Mouse (Mus musculus) layer of hippocampus, adult 8-10 months (tissue): ENCODE results near the gene Tedc1. TPM values are rescaled to one million over a fixed set of nuclear protein-coding genes. Genes with fewer than 3 reads are reported as not detected.
A peak's percentile ranks its signal among the peaks of the same experiment; 100 is the strongest.

ENCODE experiments used
- DNase-seq, 2 experiments: peaks; one replicate each; pipeline ENCODE4 v3.0.0; 2022; ENCODE audit warnings: low spot score in 2 of 2
- total RNA-seq, 4 experiments: library from RNA; stranded (reverse); gene quantifications; 2 replicates each; pipeline ENCODE4 v1.2.4; 2022

Tedc1 gene
- total RNA-seq, 4 experiments from 2014 or later, result 1.2 to 2.2 (median 1.4) TPM

GRCm38 (mm10) chr12:113138901-113139864 is 17.0 kb upstream of the Tedc1 start:
- DNase-seq, result no peak

DNA sequence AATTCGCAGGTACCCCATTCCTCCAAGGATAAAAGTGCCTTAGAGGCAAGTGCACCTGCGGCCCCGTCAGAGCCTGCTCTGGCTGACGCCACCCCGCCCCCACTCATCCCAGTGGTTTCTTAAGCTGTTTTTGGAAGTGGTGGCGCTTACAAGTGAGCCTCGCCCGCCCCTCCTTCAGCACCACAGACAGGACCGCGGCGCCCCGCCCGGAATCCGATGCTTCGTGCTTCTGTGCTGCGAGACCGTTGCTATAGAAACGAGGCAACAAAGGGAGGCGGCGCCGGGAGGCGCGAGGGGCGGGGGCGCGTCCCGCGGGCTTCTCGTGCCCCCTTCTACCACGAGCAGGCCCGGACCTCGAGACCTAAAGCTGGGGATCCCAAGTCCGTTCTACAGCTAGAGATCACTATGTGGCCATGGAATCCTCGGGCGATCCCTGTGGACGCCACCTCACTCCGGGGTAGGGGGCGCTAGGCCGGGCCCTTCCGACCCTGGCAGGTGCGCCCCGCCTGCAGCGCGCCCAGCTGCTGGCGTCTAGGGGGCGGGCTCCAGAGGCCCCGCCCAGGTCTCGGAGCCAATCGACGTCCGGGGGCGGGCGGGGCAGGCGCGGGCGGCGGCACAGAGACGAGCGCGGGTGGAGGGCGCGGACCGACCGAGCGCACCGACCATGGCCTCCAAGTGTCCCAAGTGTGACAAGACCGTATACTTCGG is 16.2 kb upstream of the Tedc1 start, which contains the start of gene Crip2:
Crip2 (plus strand) TSS at position 329 of the 708 bp plus-strand sequence.
- peak; percentile 90 to 91 for DNase-seq

DNA sequence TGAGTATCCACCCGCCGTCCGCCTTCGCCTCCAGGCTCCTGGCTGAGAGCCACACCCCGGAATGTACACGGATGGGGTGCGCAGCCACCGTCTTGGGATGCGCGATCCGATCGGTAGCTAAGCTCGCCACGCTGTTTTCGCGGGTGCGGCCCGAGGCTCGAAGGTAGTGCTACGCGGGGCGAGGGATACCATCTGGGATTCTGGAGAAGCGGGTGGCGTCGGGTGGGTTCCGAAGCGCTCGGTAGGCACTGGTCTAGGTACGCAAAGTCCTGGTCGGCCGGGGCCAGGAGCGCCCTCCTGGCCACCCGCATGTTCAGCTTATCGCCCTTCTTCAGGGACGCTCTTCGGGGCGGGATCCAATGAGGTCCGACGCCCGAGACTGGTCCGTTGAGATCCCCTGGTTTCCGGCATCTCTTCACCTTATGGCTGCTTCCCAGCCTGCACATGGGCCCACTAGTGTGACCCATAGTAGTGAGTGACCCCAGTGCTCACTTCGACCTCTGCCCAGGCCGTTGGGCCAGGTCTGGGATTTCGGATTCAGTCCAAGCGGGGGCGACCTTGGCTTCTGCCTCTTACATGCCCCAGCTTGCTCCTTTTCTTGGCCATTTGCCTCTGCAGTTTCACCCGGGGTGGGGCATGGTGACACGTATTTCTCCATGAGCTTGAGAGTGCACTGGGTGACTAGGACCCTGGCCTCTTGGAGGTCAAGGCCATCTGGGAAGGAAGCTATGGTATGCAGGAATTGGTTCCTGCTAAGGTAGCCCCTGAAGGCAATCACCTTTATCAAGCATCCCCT is 15.4 kb upstream of the Tedc1 start:
- DNase-seq, result peak in 1 of 2 experiments; percentile 39

DNA sequence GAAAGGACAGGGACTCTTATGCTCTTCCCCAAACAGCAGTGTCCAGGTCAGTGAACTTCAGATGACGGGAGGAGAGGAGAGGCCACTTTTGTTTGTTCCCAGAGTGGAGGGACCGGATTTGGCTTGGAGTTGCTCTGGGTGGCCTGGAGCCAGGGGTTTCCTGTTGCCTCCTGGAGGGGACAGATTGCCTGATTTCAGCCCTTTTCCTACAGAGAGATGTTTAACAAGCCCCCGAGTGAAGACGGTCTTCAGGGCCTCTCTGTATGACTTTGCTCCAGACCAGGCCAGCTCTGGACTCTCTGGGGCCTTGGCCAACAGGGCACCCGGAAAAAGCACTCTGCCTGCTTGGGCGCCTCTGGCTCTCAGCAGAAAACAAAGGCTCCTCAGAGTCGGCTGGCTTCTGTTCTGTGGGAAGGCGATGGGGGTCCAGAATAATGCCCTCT is 14.7 kb upstream of the Tedc1 start:
- DNase-seq, result no peak

DNA sequence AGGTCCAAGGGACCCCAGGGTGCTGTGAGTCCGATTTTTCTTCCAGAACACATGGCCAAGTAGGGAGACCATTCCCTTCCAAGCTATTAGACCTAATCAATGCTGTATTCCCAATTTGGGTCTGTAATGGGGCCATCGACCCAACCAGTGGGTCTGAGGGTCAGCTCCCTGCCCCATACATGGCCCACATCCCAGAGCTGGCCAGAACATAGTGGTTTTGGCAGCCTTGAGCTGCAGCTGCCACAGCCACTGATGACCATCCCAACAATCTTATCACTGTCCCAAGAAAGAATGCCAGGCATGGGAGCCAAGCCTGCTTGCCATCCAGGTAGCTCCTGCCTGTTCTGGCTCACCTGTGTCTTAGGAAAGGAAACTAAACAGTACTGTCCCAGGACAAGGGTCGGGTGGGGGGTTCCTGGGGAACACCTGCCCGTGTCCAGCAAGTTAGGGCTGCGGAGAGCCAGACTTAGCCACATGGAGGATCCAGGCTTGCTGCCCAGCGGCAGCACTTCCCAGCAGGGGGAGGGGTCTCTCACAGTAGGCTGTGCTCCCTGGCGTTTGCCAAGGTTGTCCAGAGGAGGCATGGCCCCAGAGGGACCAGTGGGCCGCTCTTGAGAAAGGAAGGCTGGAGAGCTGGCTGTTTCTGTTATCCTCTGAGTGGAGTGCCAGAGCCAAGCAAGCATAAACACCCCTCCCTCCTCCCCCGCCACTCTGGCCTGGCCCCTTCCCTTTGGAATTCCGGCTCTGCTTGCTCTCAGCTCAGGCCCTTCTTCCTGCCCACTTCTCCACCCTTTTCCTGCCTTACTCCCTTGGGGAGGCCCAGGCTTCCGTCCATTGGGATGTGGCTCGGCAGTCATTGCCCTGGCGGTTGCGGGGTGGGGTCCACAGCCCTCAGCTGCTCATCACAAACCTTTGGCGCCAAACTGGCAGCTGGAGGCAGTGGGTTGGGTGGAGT is 13.9 kb upstream of the Tedc1 start:
- DNase-seq, result peak; percentile 63 to 77

DNA sequence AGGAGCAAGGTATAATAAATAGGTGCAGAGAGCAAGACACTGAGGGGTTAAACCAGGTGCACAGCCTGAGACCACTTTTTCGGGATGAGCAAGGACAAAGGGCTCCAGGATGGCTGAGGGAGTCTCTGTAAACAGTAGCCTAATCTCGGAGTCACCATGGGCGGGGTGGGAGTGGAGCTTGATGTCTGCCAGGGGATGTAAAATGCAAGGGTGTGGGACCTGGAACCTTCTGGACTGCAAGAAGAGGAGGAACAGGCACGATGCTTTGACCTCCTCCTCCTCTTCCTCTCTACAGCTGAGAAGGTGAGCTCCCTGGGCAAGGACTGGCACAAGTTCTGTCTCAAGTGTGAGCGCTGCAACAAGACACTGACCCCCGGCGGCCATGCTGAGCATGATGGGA is 13.1 kb upstream of the Tedc1 start:
- DNase-seq, result no peak

DNA sequence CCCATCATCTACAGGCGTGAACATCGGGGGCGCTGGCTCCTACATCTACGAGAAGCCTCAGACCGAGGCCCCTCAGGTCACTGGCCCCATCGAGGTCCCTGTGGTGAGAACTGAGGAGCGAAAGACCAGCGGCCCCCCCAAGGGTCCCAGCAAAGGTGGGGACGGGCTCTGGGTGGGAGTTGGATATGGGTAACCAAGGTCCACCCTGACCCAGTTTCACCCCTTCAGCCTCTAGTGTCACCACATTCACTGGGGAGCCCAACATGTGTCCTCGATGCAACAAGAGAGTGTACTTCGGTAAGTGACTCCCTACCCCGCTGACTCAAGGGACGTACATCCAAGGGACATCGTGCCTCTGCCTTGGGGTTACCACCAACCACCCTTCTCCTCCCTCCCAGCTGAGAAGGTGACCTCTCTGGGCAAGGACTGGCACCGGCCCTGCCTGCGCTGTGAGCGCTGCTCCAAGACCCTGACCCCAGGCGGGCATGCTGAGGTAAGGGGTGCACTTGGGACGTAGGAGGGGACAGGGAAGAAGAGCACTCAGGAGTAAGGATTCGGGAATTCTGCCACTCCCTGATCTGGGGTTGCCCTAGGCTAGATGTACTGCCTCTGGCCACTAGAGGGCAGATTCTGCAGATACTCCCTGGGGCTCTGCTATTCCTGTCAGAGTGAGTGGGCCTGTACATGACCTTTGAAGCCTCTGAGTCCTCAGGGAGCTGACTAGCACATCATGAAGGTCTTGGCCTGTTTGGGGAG is 12.0 kb upstream of the Tedc1 start:
- peak in 1 of 2 experiments; percentile 46 for DNase-seq

GRCm38 (mm10) chr12:113144886-113145285 is 11.3 kb upstream of the Tedc1 start:
- DNase-seq, result no peak

- no peak for DNase-seq
Observed at GRCm38 (mm10) chr12:113145591-113145990, 10.6 kb upstream of the Tedc1 start.

DNA sequence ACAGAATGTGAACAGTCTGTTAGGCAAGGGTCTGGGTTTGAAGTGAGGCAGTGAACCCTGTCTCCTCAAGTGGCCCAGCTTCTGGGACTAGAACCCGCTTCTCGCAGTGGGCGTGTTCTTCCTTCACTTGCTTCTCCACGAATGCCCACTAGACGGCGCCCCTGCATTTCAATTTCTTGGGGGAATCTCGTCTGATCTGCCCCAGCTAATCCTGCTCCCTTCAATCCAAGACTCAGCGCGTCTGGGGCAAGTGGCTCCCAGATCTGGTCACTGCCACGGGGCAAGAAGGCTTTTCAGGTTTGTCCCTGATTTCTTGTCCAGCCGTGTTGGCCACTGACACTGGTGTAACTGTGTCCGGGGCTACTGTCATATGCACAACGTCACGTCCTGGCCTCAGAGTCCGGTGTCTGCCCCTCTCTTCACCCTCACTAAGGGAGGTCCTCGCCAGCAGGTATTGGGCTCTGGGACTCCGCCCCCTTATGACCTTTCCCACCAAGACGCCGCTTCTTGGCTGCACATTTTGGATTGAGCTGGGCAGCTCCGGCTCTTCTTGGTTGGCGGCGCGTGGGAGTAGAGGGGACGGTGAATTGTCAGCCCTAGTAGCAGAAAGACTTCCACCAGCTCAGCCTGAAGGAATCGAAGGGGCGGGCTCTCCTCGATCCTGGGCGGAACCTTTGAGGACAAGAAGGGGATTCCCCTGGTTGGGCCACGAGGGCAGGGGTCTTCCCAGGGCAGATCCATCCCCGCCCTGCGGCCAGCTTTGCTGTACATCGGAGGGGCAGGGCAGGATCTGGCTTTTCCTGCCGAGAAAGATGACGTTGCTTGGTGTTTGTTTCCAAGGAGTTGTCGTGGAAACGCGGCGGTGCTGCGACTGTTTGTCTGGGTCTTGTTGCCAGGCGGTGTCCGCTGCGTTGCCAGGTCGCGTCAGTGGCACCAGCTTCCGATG is 9.8 kb upstream of the Tedc1 start, which contains the start of gene Crip1:
Crip1 (plus strand) TSS at position 205 of the 946 bp plus-strand sequence.
- DNase-seq, result peak; percentile 85

DNA sequence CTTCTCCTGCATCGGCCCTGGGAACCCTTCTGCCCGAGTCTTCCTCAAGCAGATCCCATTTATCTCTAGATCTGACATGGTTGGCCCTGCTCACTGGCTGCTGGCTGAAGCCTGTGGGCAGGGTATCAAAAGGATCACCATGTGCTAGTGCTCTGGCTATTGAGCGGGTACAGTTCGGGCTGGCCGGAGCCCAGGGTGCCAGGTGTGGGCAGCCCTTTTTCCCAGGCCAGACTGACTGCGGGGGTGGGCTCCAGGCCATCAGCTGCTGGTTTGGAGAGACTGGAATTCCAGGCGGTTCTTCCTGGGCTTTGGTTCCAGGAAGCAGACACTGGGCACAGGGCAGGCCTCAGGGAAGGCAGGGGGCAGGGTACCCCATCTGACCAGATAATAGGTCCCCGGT is 8.7 kb upstream of the Tedc1 start:
- DNase-seq, result no peak

GRCm38 (mm10) chr12:113148381-113149035 is 7.7 kb upstream of the Tedc1 start:
- no peak for DNase-seq

GRCm38 (mm10) chr12:113149341-113149740 is 6.9 kb upstream of the Tedc1 start:
- no peak for DNase-seq

DNA sequence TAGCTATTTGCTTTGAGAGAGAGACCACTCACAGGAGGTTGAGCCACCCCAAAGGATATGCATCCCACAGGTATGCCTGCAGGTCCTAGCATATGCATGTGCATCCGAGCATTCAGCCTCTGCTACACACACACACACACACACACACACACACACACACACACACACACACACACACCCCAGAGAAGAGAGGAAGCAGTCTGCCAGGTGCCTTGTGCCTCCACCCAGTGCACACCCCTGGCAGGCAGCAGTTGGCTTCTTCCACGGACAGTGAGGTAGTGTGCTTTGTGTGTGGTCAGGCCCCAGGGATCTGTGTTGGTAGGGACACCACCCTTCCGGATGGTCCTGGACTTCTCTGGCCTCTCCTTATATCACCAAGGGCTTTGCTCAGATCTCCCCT is 6.3 kb upstream of the Tedc1 start:
- DNase-seq, result no peak

DNA sequence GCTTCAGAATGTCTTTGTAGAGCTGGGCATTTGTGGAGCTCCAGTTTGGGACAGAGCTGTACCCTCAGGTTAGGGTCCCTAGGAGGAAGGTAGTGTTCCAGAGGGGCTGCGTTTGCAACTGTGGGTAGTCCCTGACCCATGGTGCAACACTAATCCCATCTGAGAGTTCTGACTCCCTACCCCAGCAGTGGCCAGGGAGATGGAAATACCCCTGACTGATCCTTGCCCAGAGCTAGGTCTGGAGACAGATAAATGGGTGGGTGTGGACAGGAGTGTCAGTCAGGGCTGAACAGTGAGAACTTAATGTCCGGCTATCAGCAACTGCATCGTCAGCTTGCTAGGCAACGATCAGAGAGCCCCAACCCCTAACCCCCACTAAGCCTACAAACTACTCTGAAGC is 5.6 kb upstream of the Tedc1 start:
- no peak for DNase-seq

GRCm38 (mm10) chr12:113151046-113151445 is 5.2 kb upstream of the Tedc1 start:
- no peak for DNase-seq

GRCm38 (mm10) chr12:113151661-113152271 is 4.5 kb upstream of the Tedc1 start:
- no peak for DNase-seq
